Mouse (Mus musculus) heart, postnatal 36 days (tissue): ENCODE measurements around the gene Slc13a3. TPM values are rescaled to one million over a fixed set of nuclear protein-coding genes. Genes with fewer than 3 reads are reported as not detected.
A peak's percentile ranks its signal among the peaks of the same experiment; 100 is the strongest.

ENCODE experiments used
- DNase-seq, 2 experiments: peaks; one replicate each; pipeline ENCODE4 v3.0.0; 2021 to 2022
- intact Hi-C: fragments of 180-260 bp; cut with DNase I; formaldehyde crosslinking; loops from one replicate; pipeline ENCODE4 v1.15.1; 2025
- total RNA-seq, 2 experiments: library from RNA; stranded (reverse); gene quantifications; 2 replicates each; pipeline ENCODE4 v1.2.3; 2021

The Slc13a3 gene
- total RNA-seq, 2 experiments from 2014 or later: 0.33 to 1.2 TPM

- intact Hi-C loops: no loop called here
- DNase-seq: no peak
Observed at GRCm38 (mm10) chr2:165417291-165417690, 55.7 kb downstream of the Slc13a3 start.

GRCm38 (mm10) chr2:165415795-165416194 lies 57.2 kb downstream of the Slc13a3 start:
- DNase-seq: no peak
- intact Hi-C loops: no loop called here

- intact Hi-C loops: no loop called here
- DNase-seq: no peak
Observed at GRCm38 (mm10) chr2:165415141-165415721, 57.8 kb downstream of the Slc13a3 start.

- intact Hi-C loops: no loop called here
Observed at GRCm38 (mm10) chr2:165414321-165414720, 58.7 kb downstream of the Slc13a3 start.

GRCm38 (mm10) chr2:165413884-165414283 lies 59.1 kb downstream of the Slc13a3 start:
- DNase-seq: no peak
- intact Hi-C loops: no loop called here

More at GRCm38 (mm10) chr2:165414321-165414720, 58.7 kb downstream of the Slc13a3 start:
- DNase-seq: no peak

- peak; percentile 80 to 84 for DNase-seq
- intact Hi-C loops: loop anchor here (2.0 kb wide), 1 partner anchor 17 kb away; no protein-coding TSS in a partner anchor
Observed at GRCm38 (mm10) chr2:165407700-165408301, 65.2 kb downstream of the Slc13a3 start.

GRCm38 (mm10) chr2:165405351-165405750 lies 67.7 kb downstream of the Slc13a3 start:
- no peak for DNase-seq
- intact Hi-C loops: no loop called here

- no peak for DNase-seq
- intact Hi-C loops: no loop called here
Observed at GRCm38 (mm10) chr2:165404951-165405350, 68.1 kb downstream of the Slc13a3 start.

GRCm38 (mm10) chr2:165398164-165398785 lies 74.8 kb downstream of the Slc13a3 start:
- intact Hi-C loops: no loop called here
- DNase-seq: no peak

- DNase-seq: peak in 1 of 2 experiments; percentile 18
- intact Hi-C loops: no loop called here
Observed at GRCm38 (mm10) chr2:165397502-165398163, 75.4 kb downstream of the Slc13a3 start.

GRCm38 (mm10) chr2:165396831-165397501 lies 76.1 kb downstream of the Slc13a3 start:
- DNase-seq: peak; percentile 25 to 48
- intact Hi-C loops: no loop called here

- intact Hi-C loops: no loop called here
- DNase-seq: no peak
Observed at GRCm38 (mm10) chr2:165392156-165392555, 80.9 kb downstream of the Slc13a3 start.

- DNase-seq: peak; percentile 43 to 46
- intact Hi-C loops: loop anchor here (2.0 kb wide), 2 partner anchors 17 to 95 kb away; no protein-coding TSS in a partner anchor
Observed at GRCm38 (mm10) chr2:165391561-165391960, 81.5 kb downstream of the Slc13a3 start.

GRCm38 (mm10) chr2:165389299-165389952 lies 83.6 kb downstream of the Slc13a3 start:
- intact Hi-C loops: no loop called here
- DNase-seq: no peak

- intact Hi-C loops: no loop called here
- peak; percentile 93 to 94 for DNase-seq
Observed at GRCm38 (mm10) chr2:165387844-165388495, 85.1 kb downstream of the Slc13a3 start, which contains the start of gene Zfp334. TSS of gene Zfp334 (minus strand) at chr2:165388259.

- intact Hi-C loops: no loop called here
- DNase-seq: no peak
Observed at GRCm38 (mm10) chr2:165387370-165387769, 85.7 kb downstream of the Slc13a3 start.

GRCm38 (mm10) chr2:165380050-165380449 lies 93.0 kb downstream of the Slc13a3 start:
- intact Hi-C loops: no loop called here
- no peak for DNase-seq

GRCm38 (mm10) chr2:165376001-165376400 lies 97.0 kb downstream of the Slc13a3 start:
- DNase-seq: no peak
- intact Hi-C loops: no loop called here

- intact Hi-C loops: no loop called here
- no peak for DNase-seq
Observed at GRCm38 (mm10) chr2:165375478-165375877, 97.6 kb downstream of the Slc13a3 start.

GRCm38 (mm10) chr2:165371066-165371465 lies 102.0 kb downstream of the Slc13a3 start:
- DNase-seq: no peak
- intact Hi-C loops: no loop called here
